Mouse (Mus musculus) layer of hippocampus, adult 11-12 months (tissue): ENCODE results near the gene Tuba3a.

ENCODE experiments used
- DNase-seq: peaks from one replicate; pipeline ENCODE4 v3.0.0; 2022; ENCODE audit warnings: low spot score

Tuba3a gene

DNA sequence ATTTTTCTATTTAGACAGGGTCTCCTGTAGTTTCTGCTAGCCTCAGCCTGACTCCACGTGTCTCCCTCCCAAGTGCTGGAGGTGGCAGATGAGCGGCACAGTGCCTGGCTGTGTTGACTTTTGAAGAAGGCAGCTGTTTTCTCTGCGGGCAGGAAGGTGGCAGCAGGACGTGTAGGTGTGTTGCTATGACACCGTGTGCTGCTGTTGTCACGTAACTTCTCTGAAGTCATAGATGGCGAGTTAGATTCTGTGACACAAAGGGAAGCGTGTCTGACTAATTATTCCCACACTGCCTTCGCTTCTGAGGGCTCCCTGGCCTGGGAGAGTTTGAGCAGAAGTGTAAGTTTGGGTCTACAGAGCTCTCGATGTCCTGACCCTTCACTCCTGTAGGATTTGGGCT, 20.6 kb downstream of the Tuba3a start:
- no peak for DNase-seq

DNA sequence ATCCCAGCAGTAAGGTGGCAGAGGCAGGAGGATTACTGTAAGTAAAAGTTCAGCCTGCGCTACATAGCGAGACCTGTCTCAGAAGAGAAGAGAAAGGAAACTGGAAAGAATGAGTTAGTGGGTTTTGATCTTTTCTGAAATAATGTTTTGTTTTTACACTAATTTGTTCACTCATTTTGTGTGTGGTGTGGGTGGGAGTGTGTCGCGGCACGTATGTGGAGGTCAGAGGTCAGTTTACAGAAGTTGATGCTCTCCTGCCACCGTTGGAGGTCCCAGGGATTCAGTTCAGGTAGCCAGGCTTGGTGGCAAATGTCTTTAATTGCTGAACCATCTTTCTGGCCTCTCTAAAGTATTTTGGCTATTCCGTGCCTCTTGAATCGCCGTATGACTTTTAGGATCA, 21.6 kb downstream of the Tuba3a start:
- DNase-seq = no peak

DNA sequence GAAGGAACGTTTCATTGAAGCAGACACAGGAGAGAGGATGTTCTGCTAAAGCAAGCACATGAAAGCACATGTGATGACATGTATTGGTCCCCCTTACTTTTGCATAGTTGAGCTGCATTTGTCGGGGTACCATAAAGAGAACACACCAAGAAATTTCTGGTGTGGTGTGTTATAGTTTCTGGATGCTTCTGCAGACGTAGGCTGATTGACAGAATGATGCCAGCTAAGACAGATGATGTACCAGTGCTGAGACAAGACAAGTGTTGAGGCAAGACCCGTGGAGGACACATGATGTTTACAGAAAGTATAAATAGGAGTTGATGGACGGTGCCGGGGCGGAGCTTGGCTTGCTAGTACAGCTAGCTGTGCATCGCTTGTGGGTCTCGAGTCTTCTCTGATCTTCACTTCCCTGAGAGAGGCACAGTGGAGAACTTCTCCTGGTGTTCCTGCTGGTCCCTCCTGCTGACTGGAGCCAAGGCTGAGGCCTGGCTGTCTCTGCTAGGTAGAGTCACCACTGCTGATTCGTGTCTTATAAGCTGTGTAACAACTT, 25.8 kb downstream of the Tuba3a start:
- DNase-seq = no peak

DNA sequence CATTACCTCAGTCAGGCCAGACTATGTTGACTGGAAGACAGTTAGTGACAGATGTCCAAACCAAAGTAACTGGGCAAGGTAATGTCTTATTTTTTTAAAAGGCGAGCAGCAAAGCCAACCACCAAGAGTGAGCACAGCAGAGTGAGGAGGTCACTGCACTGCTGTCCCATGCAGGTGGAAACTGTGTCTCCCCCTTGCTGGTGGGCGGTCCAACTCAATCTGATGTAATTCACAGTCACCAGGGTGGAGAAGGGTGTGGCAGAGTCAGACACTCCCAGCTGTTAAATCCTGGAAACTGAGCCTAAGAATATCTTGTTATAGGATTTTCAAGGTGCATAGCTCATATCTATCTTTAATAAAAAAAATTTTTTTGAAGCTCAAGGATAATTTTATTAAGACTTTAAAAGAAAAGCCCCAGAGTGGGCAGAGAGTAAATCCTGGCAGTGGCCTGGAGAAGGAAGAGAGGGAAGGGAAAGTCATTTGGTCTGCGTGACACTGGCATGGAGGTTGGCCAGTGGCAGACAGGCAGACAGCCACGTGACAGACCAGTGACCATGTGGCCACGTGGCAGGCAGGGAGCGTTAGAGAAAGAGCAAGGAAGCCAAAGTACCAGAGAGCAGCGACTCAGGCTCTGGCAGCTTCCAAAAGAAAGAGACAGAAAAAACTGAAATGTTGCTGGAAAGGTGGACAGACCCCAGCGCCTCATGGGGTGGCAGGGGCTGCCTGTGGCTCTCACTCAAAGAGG, 29.4 kb downstream of the Tuba3a start:
- DNase-seq = peak; percentile 57

DNA sequence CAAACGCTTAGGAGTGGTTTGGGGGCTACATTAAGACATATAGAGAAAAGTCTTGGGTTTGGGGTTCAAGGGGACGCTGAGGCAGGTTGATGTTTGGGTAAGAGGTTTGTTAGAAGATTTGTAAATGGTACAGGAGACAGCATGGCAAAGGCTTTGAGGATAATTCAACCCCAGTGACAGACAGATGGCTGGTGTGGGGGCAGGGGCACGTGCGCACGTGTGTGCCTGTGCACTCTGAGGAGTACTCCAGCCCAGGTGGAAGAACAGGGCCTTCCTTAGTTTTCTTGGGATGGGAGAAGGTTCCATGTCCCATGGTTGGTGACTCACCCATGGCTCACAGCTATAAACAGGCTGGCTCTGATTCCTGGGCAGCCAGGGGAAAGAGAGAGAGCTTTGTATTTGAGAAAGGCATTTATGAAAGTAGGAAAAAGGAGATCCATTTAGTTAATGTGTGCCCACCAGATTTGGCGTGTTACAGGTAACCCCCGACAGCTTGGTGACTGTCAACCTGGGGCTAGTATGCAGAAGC, 30.3 kb downstream of the Tuba3a start:
- DNase-seq = no peak

DNA sequence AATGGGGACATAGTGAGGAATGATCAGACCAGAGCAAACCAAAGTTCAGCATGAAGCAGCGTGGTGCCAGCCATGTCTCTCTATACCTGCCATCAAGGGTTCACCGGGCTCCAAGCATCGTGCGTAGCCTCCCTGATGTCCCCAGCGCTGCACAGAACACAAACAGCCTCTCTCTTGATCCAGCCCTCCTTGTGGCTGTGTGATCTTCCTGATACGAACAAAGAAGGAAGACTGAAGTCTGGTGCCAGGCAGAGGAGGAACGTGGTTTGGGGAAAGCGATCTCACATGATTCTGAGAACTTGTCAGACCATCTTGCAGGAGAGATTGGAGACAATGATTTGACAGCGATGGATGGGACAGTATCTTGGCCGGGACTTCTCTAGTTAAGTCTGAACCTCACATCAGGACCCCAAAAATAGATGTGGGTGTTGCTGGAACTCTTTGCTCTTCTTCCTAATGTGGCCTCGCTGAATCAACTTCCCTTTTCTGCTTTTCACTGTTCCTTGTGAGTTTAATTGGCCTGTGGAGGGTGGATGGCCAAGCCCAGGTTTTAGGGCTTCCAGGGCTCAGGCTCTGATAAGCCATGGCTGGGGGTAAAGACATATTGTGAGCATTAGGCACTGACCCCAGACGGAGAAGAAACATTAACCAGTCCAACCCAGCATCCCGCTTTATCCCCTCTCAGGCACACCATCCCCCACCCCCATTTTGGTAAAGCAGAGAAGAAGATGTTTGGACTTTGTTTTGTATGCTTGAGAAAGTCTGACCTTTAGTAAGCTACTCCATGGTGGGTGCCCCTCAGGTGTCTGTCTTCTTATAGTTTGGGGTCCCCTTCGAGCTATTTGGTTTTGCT, 31.8 kb downstream of the Tuba3a start:
- DNase-seq = peak; percentile 21

DNA sequence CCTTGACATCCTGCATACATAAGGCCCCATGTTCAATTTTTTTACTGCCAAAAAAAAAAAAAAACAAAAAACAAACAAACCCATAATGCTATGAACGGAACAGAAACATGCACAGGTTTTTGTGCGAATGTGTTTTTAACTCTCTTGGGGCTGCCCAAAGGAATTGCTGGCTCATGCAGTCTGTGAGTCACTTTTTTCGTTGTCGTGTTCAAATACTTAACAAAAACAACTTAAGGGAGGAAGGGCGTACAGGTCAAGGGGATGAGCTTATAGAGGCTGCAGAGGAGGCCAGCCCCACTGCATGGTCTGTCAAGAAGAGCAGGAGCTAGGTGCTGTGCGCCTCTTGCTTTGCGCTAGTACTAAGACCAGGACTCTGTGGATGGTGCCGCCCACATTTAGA, 33.1 kb downstream of the Tuba3a start:
- no peak for DNase-seq

DNA sequence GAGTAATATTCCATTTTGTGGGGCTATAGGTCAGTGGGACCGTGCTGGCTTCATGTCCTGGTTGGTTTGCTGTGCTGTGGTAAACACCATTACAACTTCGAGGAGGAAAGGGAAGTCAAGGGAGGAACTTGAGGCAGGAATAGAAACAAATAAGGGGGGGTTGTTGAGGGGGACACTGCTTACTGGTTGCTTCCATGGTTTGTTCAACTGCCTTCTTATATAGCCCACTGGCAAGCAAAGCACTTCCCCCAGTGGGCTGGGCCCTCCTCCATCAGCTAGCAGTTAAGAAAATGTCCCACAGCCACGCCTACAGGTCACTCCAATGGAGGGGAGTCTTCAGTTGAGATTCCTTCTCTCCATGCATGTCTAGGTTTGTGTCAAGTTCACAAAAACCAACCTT, 33.6 kb downstream of the Tuba3a start:
- DNase-seq = peak; percentile 26

DNA sequence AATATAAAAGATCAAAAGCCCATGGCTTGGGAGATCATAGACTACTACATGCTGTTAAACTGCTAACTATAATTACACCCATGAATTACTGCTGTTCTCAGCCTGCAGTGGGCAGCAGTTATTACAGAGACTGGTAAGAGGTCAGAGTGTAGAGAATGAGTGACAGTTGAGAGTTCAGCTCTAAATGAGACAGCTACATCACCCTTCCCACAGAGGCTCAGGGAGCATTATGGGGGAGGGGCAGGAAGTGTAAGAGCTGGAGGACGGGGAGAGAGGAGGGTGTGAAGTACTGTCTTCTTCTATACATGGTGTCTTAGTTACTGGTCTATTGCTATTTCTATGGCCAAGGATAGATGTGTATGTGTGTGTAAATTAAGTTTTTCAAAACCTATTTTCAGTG, 41.3 kb downstream of the Tuba3a start:
- DNase-seq = no peak

DNA sequence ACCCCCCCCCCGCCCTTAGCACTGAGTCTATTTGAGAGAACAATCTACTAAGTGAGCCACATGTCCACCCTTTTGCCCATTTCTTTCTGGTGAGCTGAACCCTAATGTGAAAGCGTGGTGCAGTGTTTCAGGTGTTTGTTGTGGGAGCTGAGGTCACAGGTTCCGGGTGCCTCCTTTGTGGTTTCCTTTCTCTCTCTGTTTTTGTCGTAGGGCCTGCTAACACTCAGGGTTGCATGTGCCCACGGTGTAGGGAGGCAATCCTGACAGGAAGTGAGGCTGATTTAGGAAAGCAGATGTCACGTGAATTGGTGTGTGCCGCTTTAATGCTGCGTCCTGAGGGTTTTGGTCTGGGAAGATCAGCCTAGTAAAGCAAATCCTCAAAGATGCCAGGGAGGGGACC, 44.3 kb downstream of the Tuba3a start:
- no peak for DNase-seq

DNA sequence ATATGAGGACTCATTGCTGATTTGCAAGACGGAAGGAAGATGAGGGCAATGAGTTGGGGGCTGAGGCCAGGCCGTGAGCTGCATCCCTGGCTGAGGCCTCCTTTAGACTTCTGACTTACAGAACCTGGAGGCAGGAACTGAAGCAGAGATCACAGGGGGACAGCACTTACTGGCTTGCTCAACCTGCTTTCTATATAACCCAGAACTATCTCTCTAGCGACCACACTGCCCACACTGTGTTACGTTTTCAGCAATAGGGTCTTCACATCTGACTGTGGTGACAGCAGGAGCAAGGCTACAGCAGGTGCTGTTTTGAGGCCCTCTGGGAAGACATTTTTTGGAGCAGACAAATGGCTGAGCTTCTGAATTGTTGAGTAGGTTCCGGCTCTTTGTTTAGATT, 45.2 kb downstream of the Tuba3a start:
- no peak for DNase-seq

DNA sequence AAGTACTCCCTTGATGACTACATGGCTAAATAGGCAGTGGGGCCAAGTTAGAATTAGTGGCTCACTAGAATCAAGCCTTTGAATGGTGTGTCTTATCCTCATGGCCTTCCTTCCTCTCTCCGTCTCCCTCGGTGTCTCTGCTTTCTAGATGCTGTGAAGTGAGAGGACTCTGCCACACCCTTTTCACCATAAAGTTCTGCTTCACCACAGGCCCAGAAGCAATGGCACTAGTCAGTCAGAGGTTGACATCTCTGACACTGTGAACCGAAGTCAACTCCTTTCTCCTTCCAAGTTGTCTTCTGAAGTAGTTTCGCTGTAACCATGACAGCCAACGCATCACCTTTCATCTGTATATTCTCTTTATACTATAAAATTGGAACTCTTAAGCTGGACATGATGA, 46.3 kb downstream of the Tuba3a start:
- no peak for DNase-seq

DNA sequence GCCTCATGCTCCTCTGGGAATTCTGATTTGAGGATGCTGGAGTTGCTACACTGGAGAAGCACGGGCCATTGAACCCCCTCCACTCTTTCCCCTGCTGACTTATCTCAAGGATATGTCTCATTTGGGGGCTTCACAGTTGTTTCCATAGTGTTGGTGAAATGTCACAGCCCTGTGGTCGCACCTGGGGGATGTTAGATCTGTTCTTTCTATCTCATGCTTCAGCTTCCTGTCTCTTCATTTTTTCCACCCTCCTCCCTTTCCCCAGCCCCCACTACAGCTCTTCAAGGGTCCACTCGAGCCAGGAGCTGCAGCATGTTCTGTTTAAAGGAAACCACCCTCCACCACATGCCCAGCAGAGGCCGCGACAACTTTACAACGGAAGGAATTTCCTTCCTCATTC, 47.4 kb downstream of the Tuba3a start:
- DNase-seq = no peak

DNA sequence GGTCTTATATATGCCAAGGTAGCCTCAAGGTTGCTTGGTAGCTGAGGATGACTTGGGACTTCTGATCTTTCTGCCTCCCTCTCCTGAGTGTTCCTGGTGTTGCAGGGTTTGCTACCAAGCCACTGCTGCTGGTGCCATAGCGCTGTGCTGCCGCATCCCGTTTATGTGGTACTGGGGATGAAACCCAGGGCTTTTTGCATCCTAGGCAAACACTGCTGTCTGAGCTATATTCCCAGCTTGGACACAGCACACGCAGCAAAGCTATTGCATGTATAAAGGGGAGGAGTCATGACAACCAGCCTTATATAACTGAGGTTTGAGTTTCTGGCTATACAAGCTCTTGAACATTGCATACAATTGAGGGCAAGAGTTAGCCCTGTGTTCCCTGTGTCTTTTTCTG, 48.4 kb downstream of the Tuba3a start:
- DNase-seq = no peak

DNA sequence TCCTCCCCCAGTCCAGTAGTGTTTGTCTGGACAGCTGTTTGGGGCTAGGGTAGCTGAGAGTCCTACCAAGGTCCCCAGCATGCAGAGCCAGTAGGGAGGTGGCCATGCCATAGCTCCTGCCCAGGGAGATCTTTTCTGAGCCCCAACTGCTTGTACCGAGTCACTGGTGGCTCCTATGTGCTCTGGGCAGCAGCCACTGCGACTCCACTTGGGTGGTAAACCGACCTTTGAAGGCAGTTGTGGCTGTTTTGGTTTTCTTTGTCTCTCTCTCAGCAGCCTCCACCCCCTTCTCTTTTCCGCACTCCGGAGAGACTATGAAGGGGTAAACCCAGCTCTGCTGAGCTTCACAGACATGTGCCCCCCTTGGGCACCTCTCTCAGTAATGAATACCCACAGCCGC, 49.1 kb downstream of the Tuba3a start, which contains the start of gene Cd27:
Gene Cd27, minus strand, starts transcription at position 229 of the 400 bp plus-strand sequence.
- DNase-seq = no peak

DNA sequence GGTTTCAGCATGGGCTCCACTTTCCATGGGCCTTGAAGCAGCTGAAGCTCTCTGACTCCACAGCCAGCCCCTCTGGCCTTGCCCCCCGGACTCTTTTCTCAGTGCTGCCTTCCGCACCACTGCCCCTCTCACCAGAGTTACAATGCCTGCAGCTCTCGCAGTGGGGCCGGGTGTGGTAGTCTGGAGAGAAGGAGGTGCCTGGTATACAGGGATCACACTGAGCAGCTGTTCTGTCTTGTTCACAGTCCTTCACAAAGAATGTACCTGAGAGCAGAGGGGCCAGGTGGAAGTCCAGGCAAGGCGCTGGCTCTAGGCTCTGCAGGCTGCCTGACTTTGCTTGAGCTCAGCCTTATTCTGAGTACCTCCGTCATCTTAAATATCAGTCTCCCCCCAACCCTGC, 49.5 kb downstream of the Tuba3a start:
- DNase-seq = no peak

DNA sequence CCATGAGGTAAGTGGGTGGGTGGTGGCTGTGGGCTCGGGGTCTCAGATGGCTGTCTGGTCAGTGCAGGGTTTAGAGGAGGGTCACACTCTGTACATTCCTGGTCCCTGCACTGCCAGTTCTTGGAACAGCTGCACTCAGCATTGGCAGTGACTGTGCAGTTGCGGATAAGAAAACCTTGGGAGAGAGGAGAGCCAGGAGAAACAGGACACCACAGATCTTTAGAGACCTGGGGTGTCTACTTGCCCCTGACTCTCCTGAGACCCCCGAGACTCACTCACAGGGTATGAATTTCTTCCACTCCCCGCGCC, 51.4 kb downstream of the Tuba3a start:
- DNase-seq = no peak

DNA sequence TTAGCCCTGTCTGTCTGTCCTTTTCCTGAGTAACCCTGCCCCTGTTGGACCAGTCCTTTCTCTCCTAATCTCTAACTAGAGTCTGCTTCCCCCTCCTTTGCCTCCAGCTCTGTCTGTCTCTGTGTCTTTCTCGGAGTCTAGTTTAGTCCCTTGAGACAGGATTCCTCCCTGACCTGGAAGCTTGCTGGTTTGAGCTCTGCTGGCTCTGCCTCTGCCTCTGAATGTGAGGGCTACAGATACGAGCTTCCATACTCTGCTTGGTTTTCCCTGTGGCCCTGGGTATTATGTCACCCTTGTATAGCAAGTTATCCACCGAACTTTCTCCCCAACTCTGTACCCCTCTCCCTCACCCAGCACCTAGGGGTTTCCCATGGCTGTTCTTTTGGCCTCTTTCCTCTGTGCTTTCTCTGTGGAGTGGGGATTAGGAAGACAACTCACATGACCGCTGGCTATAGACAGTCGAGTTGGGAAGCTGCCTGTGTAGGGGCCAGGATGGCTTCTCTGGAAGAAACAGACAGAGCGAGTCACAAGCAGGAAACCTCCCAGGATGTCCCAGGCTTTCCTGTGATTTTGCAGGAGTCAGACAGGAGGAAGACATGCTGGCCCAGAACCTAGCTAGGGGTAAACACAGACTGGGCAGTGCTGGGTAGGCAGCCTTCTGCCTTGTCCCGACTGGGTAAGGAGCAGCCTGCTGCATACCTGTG, 51.9 kb downstream of the Tuba3a start:
- no peak for DNase-seq

DNA sequence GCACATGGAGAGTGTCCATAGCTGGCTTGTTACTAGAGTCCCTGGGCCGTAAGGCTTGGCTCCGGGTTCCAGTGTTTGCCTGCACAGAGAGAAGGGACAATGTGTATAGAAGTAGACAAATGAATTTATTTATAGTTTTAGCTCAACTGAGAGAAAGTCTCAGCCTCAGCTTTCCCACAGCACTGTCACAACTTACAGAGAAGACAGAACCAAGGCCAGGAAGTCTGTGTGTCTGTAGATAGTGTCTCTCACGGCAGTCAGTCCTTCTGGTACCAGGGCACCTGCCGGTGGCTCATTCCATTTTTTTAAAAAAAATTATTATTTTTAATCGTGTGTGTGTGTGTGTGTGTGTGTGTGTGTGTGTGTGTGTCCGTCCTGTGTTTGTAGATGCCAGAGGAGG, 53.3 kb downstream of the Tuba3a start:
- no peak for DNase-seq

DNA sequence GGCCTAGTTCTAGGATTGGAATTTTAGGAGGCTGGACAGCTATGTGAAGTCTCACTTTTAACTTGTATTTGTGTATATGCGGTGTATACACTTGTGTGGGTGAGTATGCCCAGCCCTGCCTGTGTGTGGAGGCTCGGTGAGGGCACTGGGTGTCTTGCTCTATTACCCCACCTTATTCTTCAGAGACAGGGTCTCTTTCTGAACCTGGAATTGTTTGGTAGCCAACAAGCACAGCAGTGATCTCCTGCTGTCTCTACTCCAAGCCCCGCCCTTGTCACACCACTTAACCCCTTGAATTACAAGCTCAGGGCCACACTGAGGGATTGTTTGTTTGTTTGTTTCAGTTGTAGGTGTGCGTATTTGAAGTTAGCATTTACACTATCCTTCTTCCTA, 53.8 kb downstream of the Tuba3a start:
- no peak for DNase-seq

DNA sequence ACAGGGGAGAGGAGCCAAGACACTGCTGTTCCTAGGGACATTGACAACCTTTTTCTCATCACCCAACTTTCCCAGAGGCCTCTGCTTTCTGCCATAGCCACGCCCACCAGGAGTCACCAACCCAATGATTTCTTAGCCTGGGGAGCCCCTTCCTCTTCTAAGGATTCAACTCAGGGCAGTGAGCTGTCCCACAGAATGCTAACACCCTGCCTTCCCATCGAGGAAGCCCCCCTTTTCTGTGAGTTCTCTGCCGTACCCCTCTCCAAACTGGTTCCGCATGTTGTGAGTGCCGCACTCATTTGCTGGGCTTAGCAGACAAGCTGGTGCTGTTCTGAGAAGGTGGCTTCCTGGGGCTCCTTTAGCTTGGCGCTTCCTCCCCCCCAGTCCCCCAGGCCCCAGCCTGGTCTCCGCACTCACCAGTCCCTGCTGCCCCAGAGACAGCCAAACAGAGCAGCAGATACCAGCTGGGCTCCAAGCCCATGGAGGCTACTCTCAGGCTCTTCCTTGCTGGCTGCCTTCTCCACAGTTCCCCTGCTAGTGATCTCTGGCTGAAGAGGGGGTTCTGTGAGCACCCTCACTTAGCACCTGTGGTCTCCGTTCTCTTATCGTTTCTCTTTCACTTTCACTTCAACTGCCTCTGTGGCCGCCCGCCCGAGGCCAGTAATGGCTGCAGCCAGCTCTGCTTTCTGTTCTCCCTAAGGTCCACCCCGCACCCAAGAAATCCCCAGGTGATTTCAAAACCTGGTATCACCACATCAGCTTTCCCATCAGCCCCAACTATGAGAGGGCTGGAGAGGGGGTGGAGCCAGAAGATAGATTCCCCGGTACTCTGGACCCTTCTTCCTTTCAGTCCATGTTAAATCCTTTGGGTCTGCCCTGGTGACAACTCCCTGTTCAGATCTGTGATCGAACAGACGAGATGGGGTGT, 54.5 kb downstream of the Tuba3a start, which contains the start of gene Tapbpl:
Gene Tapbpl, minus strand, starts transcription at position 744 of the 928 bp plus-strand sequence.
- peak; percentile 57 for DNase-seq
